Mouse (Mus musculus): ENCODE measurements around the gene Fam178b. TPM values are rescaled to one million over a fixed set of nuclear protein-coding genes. Genes with fewer than 3 reads are reported as not detected.

Fam178b gene
- polyA plus RNA-seq, 1 experiment, result 410 TPM

DNA sequence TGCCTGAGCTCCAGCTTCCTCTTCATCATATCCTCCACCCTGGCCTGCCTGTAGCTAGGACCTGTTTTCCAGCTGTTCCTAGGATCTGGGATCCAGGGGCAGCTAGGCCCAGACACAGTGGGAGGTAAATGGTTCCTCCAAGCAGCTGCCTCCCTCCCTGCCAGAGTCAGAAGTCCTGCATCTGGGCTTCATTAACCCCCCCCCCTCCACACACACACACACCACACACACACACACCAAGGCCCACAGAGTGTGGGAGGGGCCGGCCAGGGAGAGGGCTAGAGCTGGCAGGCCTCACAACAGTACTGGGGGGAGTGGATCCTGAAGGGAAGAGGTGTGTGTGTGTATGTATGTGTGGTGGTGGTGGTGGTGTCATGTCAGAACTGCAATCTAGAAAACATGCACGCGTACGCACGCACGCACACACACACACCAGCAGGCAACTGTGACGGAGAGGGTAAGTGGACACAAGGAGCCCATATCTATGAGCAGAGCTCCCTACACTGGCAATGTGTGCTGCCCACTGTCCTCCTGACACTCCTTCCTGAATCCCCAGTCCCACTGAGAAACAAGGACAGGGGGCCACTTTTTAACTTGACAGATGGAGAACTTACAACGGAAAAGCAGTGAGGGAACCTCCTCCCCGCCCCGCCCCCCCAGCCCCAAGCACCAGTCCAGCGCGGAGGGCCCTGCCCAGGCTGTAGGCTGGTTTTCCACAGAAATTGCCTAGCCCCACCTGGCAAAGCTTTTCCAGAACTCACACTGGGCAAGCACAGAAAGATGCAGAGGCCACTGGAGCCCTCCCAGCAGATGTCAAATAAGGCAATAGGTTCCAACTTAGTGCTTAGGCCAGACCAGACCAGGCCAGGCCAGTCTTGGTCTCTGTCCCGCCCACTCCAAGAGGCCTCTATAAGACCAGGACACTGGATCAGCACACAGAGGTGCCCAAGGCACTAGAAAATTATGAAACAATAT is 94.2 kb downstream of the Fam178b start:
- H3K27ac ChIP-seq (ENCODE audit: control insufficient read depth, insufficient read depth, low read depth, low read length), result peak overlapping the region; percentile 68
- TF ChIP-seq CTCF (IDR thresholded peaks at IDR 0.05; ENCODE audit: control insufficient read depth, insufficient read depth, insufficient replicate concordance, low read depth, low read length) (no peak), POLR2A (IDR thresholded peaks at IDR 0.05; ENCODE audit: control insufficient read depth, low read depth, low read length) (no peak)
- no peaks in the 10 kb centered on the region for H3K4me1 ChIP-seq (ENCODE audit: control insufficient read depth, insufficient read depth, low read length)

DNA sequence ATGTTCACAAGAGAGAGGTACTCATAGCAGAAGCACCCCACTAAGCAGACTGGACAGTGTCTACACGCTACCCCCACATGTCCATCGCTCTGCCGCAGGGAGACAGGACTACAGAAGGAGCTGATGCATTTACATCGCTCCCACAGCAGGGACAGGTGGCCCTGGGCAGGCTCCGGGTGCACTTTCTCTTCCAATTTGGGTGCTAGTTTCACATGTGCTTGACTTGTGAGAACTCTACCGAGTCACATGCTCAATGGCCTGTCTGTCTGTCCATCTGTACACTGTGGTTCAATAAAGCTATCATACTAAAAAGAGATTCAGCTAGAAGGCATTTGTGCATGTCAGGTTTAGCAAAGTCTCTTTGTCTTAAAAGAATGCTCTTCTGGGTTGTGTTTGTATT is 95.1 kb downstream of the Fam178b start:
- H3K27ac ChIP-seq (ENCODE audit: control insufficient read depth, insufficient read depth, low read depth, low read length), result no peak overlapping the region
- H3K4me3 ChIP-seq (ENCODE audit: control insufficient read depth, low read depth, low read length), result no peak overlapping the region
- no peaks in the 10 kb centered on the region for H3K4me1 ChIP-seq (ENCODE audit: control insufficient read depth, insufficient read depth, low read length)
- no peaks in the 10 kb centered on the region for H3K27me3 ChIP-seq (ENCODE audit: control insufficient read depth, insufficient read depth, low read length)
- no peaks in the 10 kb centered on the region; the same call in 1 of the 2 replicates for H3K36me3 ChIP-seq (ENCODE audit: control insufficient read depth, insufficient read depth, low read length)
- TF ChIP-seq CTCF (IDR thresholded peaks at IDR 0.05; ENCODE audit: control insufficient read depth, insufficient read depth, insufficient replicate concordance, low read depth, low read length) (no peak), POLR2A (IDR thresholded peaks at IDR 0.05; ENCODE audit: control insufficient read depth, low read depth, low read length) (no peak)

More for the DNA sequence above, 94.2 kb downstream of the Fam178b start:
- no peak overlapping the region for H3K4me3 ChIP-seq (ENCODE audit: control insufficient read depth, low read depth, low read length)
- no peaks in the 10 kb centered on the region for H3K36me3 ChIP-seq (ENCODE audit: control insufficient read depth, insufficient read depth, low read length)
- H3K27me3 ChIP-seq (ENCODE audit: control insufficient read depth, insufficient read depth, low read length), result no peaks in the 10 kb centered on the region

DNA sequence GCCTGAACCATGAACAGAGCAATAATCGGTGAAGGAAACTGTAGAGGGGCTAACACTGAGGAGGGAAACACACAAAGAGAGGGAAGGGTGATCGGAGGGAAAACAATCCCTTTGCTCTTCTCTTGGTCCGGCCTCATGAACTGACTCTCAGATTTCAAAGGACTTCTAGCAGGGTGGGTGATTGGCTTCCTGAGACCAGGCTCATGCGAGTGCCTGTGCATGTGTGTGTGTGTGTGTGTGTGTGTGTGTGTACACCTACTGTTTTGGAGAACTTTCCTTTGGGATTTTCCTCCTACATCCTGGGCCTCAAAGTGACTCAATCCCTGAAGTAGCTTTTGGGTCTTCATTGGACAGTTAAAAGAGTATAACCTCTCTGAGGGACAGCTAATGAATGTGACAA is 96.7 kb downstream of the Fam178b start:
- no peaks in the 10 kb centered on the region for H3K27me3 ChIP-seq (ENCODE audit: control insufficient read depth, insufficient read depth, low read length)
- H3K36me3 ChIP-seq (ENCODE audit: control insufficient read depth, insufficient read depth, low read length), result no peaks in the 10 kb centered on the region; the same call in 1 of the 2 replicates
- H3K27ac ChIP-seq (ENCODE audit: control insufficient read depth, insufficient read depth, low read depth, low read length), result no peak overlapping the region
- no peak overlapping the region for H3K4me3 ChIP-seq (ENCODE audit: control insufficient read depth, low read depth, low read length)
- no peaks in the 10 kb centered on the region for H3K4me1 ChIP-seq (ENCODE audit: control insufficient read depth, insufficient read depth, low read length)
- TF ChIP-seq POLR2A (IDR thresholded peaks at IDR 0.05; ENCODE audit: control insufficient read depth, low read depth, low read length) (no peak), CTCF (IDR thresholded peaks at IDR 0.05; ENCODE audit: control insufficient read depth, insufficient read depth, insufficient replicate concordance, low read depth, low read length) (no peak)

DNA sequence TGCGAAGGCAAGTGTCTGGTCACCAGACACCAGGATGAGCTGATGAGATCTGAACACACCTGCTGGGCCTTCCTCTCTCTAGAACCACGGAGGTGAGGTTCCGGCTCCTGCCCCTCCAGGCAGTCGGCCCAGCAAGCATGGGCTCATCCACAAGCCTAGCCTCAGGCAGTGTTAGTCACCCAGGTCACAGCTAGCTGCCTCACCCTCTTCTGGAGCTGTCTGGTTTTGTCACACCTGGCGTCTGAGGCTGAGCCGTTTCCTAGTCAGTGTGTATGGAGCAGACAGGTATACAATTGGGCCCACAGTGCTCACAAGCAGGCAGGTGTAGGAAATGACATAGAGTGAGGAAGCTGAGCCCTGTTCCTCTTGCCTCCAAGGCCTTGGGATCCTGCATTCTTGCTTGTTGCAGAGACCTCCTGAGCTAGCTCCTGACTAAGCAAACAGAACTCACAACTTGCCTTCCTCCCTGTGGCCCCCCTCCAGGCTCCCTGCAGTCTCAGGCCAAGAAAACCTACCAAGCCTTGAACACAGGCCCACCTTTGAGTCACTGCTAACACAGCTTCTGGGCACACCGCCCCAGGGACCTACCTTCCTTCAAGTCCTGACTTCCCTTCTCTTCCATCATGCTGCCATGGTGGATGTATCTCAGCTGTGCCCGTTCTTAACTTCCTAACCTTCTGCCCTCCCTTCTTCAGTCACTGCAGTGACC is 99.4 kb downstream of the Fam178b start:
- H3K4me3 ChIP-seq (ENCODE audit: control insufficient read depth, low read depth, low read length), result no peak overlapping the region
- TF ChIP-seq CTCF (IDR thresholded peaks at IDR 0.05; ENCODE audit: control insufficient read depth, insufficient read depth, insufficient replicate concordance, low read depth, low read length), result no peak
- TF ChIP-seq POLR2A (IDR thresholded peaks at IDR 0.05; ENCODE audit: control insufficient read depth, low read depth, low read length), result no peak
- H3K36me3 ChIP-seq (ENCODE audit: control insufficient read depth, insufficient read depth, low read length), result no peaks in the 10 kb centered on the region; the same call in 1 of the 2 replicates
- no peak overlapping the region for H3K27ac ChIP-seq (ENCODE audit: control insufficient read depth, insufficient read depth, low read depth, low read length)
- H3K27me3 ChIP-seq (ENCODE audit: control insufficient read depth, insufficient read depth, low read length), result no peaks in the 10 kb centered on the region
- H3K4me1 ChIP-seq (ENCODE audit: control insufficient read depth, insufficient read depth, low read length), result peaks cover 4% of the 10 kb centered on the region; the same call in 1 of the 2 replicates

DNA sequence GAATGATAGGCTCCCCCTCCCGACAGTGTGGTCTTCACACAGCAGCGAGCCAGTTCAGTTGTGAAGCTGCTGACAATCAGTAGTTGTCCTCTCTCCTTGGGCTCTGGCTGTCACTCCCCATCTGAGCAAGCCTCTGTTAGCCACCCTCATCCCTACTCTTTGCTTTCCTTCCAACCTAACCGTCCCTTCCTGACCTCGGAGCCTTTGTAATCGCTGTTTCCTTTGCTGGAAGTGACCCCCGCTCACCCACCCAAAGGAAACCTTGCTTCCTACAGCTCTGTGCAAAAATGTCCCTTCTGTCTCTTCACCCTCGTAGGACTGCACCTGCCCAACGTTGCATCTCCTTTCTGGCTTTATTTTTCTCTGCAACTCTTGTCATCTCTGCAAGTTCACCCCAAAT is 100.8 kb downstream of the Fam178b start:
- H3K4me1 ChIP-seq (ENCODE audit: control insufficient read depth, insufficient read depth, low read length), result peaks cover 4% of the 10 kb centered on the region; the same call in 1 of the 2 replicates
- no peak overlapping the region for H3K27ac ChIP-seq (ENCODE audit: control insufficient read depth, insufficient read depth, low read depth, low read length)
- TF ChIP-seq CTCF (IDR thresholded peaks at IDR 0.05; ENCODE audit: control insufficient read depth, insufficient read depth, insufficient replicate concordance, low read depth, low read length), result no peak
- no peak for TF ChIP-seq POLR2A (IDR thresholded peaks at IDR 0.05; ENCODE audit: control insufficient read depth, low read depth, low read length)
- H3K27me3 ChIP-seq (ENCODE audit: control insufficient read depth, insufficient read depth, low read length), result no peaks in the 10 kb centered on the region
- H3K4me3 ChIP-seq (ENCODE audit: control insufficient read depth, low read depth, low read length), result no peak overlapping the region
- H3K36me3 ChIP-seq (ENCODE audit: control insufficient read depth, insufficient read depth, low read length), result no peaks in the 10 kb centered on the region; the same call in 1 of the 2 replicates

DNA sequence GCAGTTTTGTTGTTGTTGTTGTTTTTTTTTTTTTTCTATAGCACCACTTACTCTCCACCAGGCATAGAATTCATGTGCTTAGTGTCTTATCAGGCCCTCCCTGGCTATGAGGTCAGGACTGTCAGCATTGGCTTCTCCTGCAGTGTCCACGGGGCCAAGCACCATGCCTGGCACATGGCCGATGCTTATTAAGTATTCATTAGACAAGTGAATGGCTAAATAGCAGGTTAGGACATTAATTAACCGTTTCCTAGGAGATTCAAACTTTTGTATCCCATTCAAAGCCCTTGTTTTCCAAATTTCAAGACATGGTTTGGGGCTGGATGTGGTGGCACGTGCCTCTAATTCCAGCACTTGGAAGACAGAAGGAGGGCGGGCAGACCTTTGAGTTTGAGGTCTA is 101.7 kb downstream of the Fam178b start:
- Histone ChIP-seq H3K27ac (ENCODE audit: control insufficient read depth, insufficient read depth, low read depth, low read length) (peak overlapping the region; percentile 36; the same call in 1 of the 2 replicates), H3K36me3 (ENCODE audit: control insufficient read depth, insufficient read depth, low read length) (no peaks in the 10 kb centered on the region; the same call in 1 of the 2 replicates), H3K4me1 (ENCODE audit: control insufficient read depth, insufficient read depth, low read length) (peaks cover 4% of the 10 kb centered on the region; the same call in 1 of the 2 replicates), H3K27me3 (ENCODE audit: control insufficient read depth, insufficient read depth, low read length) (no peaks in the 10 kb centered on the region), H3K4me3 (ENCODE audit: control insufficient read depth, low read depth, low read length) (no peak overlapping the region)
- TF ChIP-seq CTCF (IDR thresholded peaks at IDR 0.05; ENCODE audit: control insufficient read depth, insufficient read depth, insufficient replicate concordance, low read depth, low read length) (no peak), POLR2A (IDR thresholded peaks at IDR 0.05; ENCODE audit: control insufficient read depth, low read depth, low read length) (no peak)
